Comparison of ENCODE assay signal across 32 mouse cellular contexts in genomic region chr11:63146601-63147000, GRCm38 (mm10). TPM values are rescaled to one million over a fixed set of nuclear protein-coding genes. Genes with fewer than 3 reads are reported as not detected.
DNase-seq lines count a peak whose midpoint lies in the region; ATAC-seq lines count a peak whose summit lies in the region.
"Had no signal": no experiment of that assay in that cellular context is flagged by ENCODE, and none has a peak within 500 bp of the region (broad histone marks: within the 10 kb centered on the region; RNA-seq: fewer than 3 reads in every experiment).

No protein-coding gene starts in this region.

- no peaks in the 10 kb centered on the region for H3K9me3 ChIP-seq in forebrain, embryonic 16.5 days (ENCODE audit: control insufficient read depth, low read length)
- H3K9me3 ChIP-seq: embryonic facial prominence, embryonic 13.5 days; forebrain, embryonic 10.5 days; forebrain, embryonic 15.5 days; hindbrain, embryonic 13.5 days; limb, embryonic 10.5 days; limb, embryonic 15.5 days; midbrain, embryonic 10.5 days; neural tube, embryonic 12.5 days had no signal

- ATAC-seq in forebrain, embryonic 16.5 days = no peak
- ATAC-seq: forebrain, embryonic 15.5 days; intestine, postnatal 0 days; midbrain, embryonic 16.5 days had no signal

- H3K36me3 ChIP-seq in forebrain, embryonic 16.5 days (ENCODE audit: control insufficient read depth, insufficient read depth) = no peaks in the 10 kb centered on the region
- H3K36me3 ChIP-seq: forebrain, embryonic 10.5 days; forebrain, embryonic 15.5 days; hindbrain, embryonic 13.5 days; midbrain, embryonic 10.5 days; neural tube, embryonic 12.5 days had no signal

- no peaks in the 10 kb centered on the region for H3K4me1 ChIP-seq in forebrain, embryonic 16.5 days (replicated peaks; ENCODE audit: control insufficient read depth, insufficient read depth, low read length)
- H3K4me1 ChIP-seq: forebrain, embryonic 10.5 days; forebrain, embryonic 15.5 days; limb, embryonic 10.5 days; midbrain, embryonic 10.5 days; neural tube, embryonic 12.5 days had no signal

- DNase-seq in embryo, embryonic 10 days (ENCODE audit: low spot score) = peak; percentile 12
- no peak for DNase-seq in embryo, embryonic 10.5 days (ENCODE audit: low spot score)
- DNase-seq in CD4-positive, CD25-positive, alpha-beta regulatory T cell, adult 2 months (ENCODE audit: low read depth, low spot score) = peak; percentile 32
- DNase-seq in MEL-GATA-1-ER (ENCODE audit: extremely low read depth, low read depth) = peak; percentile 19
- peak; percentile 10 to 11 for DNase-seq in thymus, postnatal 10 days (ENCODE audit: low spot score in 2 of 2)
- no peak for DNase-seq in spleen, postnatal 4 days (ENCODE audit: low spot score in 2 of 2)
- DNase-seq: B cell, adult 2 months; cerebellum, adult 11 months; cerebellum, adult 9-10 months; cerebellum, postnatal 36 days; gastrocnemius, adult 2 months; gastrocnemius, postnatal 36 days; heart, adult 18-20 months; heart, postnatal 36 days; kidney, adult 9 months; kidney, postnatal 10 days; layer of hippocampus, postnatal 36 days; lung, embryonic 14.5 days; lung, postnatal 14 days had no signal

- H3K27me3 ChIP-seq in forebrain, embryonic 16.5 days (replicated peaks; ENCODE audit: control insufficient read depth, insufficient read depth, low read length) = no peaks in the 10 kb centered on the region
- H3K27me3 ChIP-seq: embryonic facial prominence, embryonic 13.5 days; forebrain, embryonic 15.5 days; hindbrain, embryonic 13.5 days; limb, embryonic 15.5 days; neural tube, embryonic 12.5 days had no signal

- no peak overlapping the region for H3K27ac ChIP-seq in forebrain, embryonic 16.5 days (ENCODE audit: low read length)
- H3K27ac ChIP-seq: embryonic facial prominence, embryonic 13.5 days; forebrain, embryonic 10.5 days; forebrain, embryonic 15.5 days; gastrocnemius, adult 2 months; hindbrain, embryonic 13.5 days; limb, embryonic 10.5 days; limb, embryonic 15.5 days; liver, embryonic 14.5 days; midbrain, embryonic 10.5 days; neural tube, embryonic 12.5 days had no signal

- H3K9ac ChIP-seq in forebrain, embryonic 16.5 days (replicated peaks; ENCODE audit: low read depth, low read length) = no peak overlapping the region
- H3K9ac ChIP-seq: embryonic facial prominence, embryonic 13.5 days; forebrain, embryonic 15.5 days; hindbrain, embryonic 13.5 days; limb, embryonic 15.5 days; liver, embryonic 14.5 days; lung, embryonic 14.5 days; neural tube, embryonic 12.5 days had no signal

- H3K4me3 ChIP-seq in forebrain, embryonic 16.5 days (replicated peaks; ENCODE audit: low read length) = no peak overlapping the region
- H3K4me3 ChIP-seq: embryonic facial prominence, embryonic 13.5 days; forebrain, embryonic 10.5 days; forebrain, embryonic 15.5 days; gastrocnemius, adult 2 months; hindbrain, embryonic 13.5 days; limb, embryonic 10.5 days; limb, embryonic 15.5 days; midbrain, embryonic 10.5 days; neural tube, embryonic 12.5 days had no signal

- H3K4me2 ChIP-seq in forebrain, embryonic 16.5 days (ENCODE audit: low read length) = no peak overlapping the region
- H3K4me2 ChIP-seq: embryonic facial prominence, embryonic 13.5 days; forebrain, embryonic 15.5 days; heart, embryonic 11.5 days; hindbrain, embryonic 13.5 days; limb, embryonic 15.5 days; lung, embryonic 14.5 days; neural tube, embryonic 12.5 days had no signal

- 82% methylated on average over 7 of the region's 7 CpGs for WGBS in forebrain, embryonic 16.5 days

RNA-seq across cellular contexts. Expression of gene Pmp22, which starts 17.8 kb away (rescaled TPM):
- 24.3 and 37.4 TPM in 2 replicates for polyA plus RNA-seq in forebrain, embryonic 16.5 days (2015; fragmentation: Nextera tagmentation; extraction: Ambion mirVana)

Comparison
In these comparisons a context has a peak if more than half of its experiments do, and no peak if none do; other contexts are left out.
1. DNase-seq: peak in embryo, embryonic 10 days (single experiment), CD4-positive, CD25-positive, alpha-beta regulatory T cell, adult 2 months (single experiment), MEL-GATA-1-ER (single experiment) and thymus, postnatal 10 days (2 of 2); none in embryo, embryonic 10.5 days (single experiment) and spleen, postnatal 4 days (0 of 2).